Mouse (Mus musculus) MEL (cell line): Measurements from ENCODE around the gene Ptma. TPM values are rescaled to one million over a fixed set of nuclear protein-coding genes. Genes with fewer than 3 reads are reported as not detected.

Source experiments
- DNase-seq: peaks from one replicate; pipeline ENCODE4 v3.0.0; 2011; ENCODE audit warnings: low read depth, low spot score
- H3K27ac ChIP-seq: 2 replicates; pipeline ENCODE4 v1.5.1; 2012; ENCODE audit warnings: low read depth, mild to moderate bottlenecking, control low read depth, low read length, moderate library complexity; ENCODE audit not compliant: control insufficient read depth
- H3K27me3 ChIP-seq, 2 experiments: fragments of 150-350 bp in 1 of 2; sonication (generic) in 1 of 2; 2 replicates each; pipeline ENCODE4 v1.6.1; 2012; ENCODE audit warnings: low read length in 2 of 2, mild to moderate bottlenecking in 2 of 2, improper control_type of control experiment in 1 of 2, moderate library complexity in 1 of 2; ENCODE audit not compliant: insufficient read depth in 2 of 2, control insufficient read depth in 1 of 2
- H3K36me3 ChIP-seq, 2 experiments: 2 replicates each; pipeline ENCODE4 v1.6.1; 2012 to 2014; ENCODE audit warnings: low read length in 2 of 2, improper control_type of control experiment in 1 of 2, inconsistent platforms in 1 of 2, mild to moderate bottlenecking in 1 of 2; ENCODE audit not compliant: insufficient read depth in 2 of 2, control insufficient read depth in 1 of 2
- H3K4me1 ChIP-seq, 2 experiments: fragments of 150-350 bp in 1 of 2; sonication (generic) in 1 of 2; 2 replicates each; pipeline ENCODE4 v1.6.1; 2012; ENCODE audit warnings: low read length in 2 of 2, improper control_type of control experiment in 1 of 2, mild to moderate bottlenecking in 1 of 2; ENCODE audit not compliant: insufficient read depth in 2 of 2, control insufficient read depth in 1 of 2
- H3K4me3 ChIP-seq, 2 experiments: fragments of 150-350 bp in 1 of 2; sonication (generic) in 1 of 2; 2 replicates each; pipeline ENCODE4 v1.5.1; 2012; ENCODE audit warnings: low read depth in 2 of 2, low read length in 2 of 2, mild to moderate bottlenecking in 2 of 2, moderate library complexity in 2 of 2, control low read depth in 1 of 2, improper control_type of control experiment in 1 of 2; ENCODE audit not compliant: control insufficient read depth in 1 of 2, insufficient read depth in 1 of 2
- H3K79me2 ChIP-seq: 2 replicates; pipeline ENCODE4 v1.6.1; 2012; ENCODE audit warnings: mild to moderate bottlenecking, low read length, moderate library complexity; ENCODE audit not compliant: control insufficient read depth, poor library complexity, insufficient read depth
- H3K9ac ChIP-seq: 2 replicates; pipeline ENCODE4 v1.6.1; 2012; ENCODE audit warnings: low read depth, mild to moderate bottlenecking, control low read depth, low read length, moderate library complexity; ENCODE audit not compliant: control insufficient read depth, poor library complexity, severe bottlenecking
- H3K9me3 ChIP-seq: fragments of 150-350 bp; sonication (generic); replicated peaks from 2 replicates; pipeline ENCODE4 v1.6.1; 2012; ENCODE audit warnings: mild to moderate bottlenecking, low read length, improper control_type of control experiment, moderate library complexity; ENCODE audit not compliant: insufficient read depth
- CHD1 ChIP-seq: IDR thresholded peaks from 2 replicates; pipeline ENCODE4 v1.6.1; 2012; ENCODE audit warnings: low read depth, mild to moderate bottlenecking, inconsistent platforms, low read length, improper control_type of control experiment
- E2F4 ChIP-seq: IDR thresholded peaks from 2 replicates; pipeline ENCODE4 v1.6.1; 2011; ENCODE audit warnings: low read depth, low read length, improper control_type of control experiment, borderline replicate concordance
- ELF1 ChIP-seq: IDR thresholded peaks from 2 replicates; pipeline ENCODE4 v1.6.1; 2014; ENCODE audit warnings: low read depth, mild to moderate bottlenecking, inconsistent platforms, low read length, improper control_type of control experiment, moderate library complexity
- EP300 ChIP-seq, 2 experiments: IDR thresholded peaks; 2 replicates each; pipeline ENCODE4 v1.6.1; 2011; ENCODE audit warnings: improper control_type of control experiment in 2 of 2, low read length in 2 of 2, low read depth in 1 of 2, mild to moderate bottlenecking in 1 of 2
- ETS1 ChIP-seq: IDR thresholded peaks from 2 replicates; pipeline ENCODE4 v1.6.1; 2012; ENCODE audit warnings: low read depth, mild to moderate bottlenecking, inconsistent platforms, low read length, improper control_type of control experiment, moderate library complexity
- GABPA ChIP-seq: IDR thresholded peaks from 2 replicates; pipeline ENCODE4 v1.6.1; 2012; ENCODE audit warnings: low read depth, mild to moderate bottlenecking, inconsistent platforms, low read length, improper control_type of control experiment, moderate library complexity
- GATA1 ChIP-seq: IDR thresholded peaks from 2 replicates; pipeline ENCODE4 v1.6.1; 2011; ENCODE audit warnings: low read depth, low read length, improper control_type of control experiment
- HCFC1 ChIP-seq: IDR thresholded peaks from 2 replicates; pipeline ENCODE4 v1.6.1; 2012; ENCODE audit warnings: low read depth, mild to moderate bottlenecking, inconsistent platforms, low read length, improper control_type of control experiment, moderate library complexity
- MAFK ChIP-seq: IDR thresholded peaks from 2 replicates; pipeline ENCODE4 v1.6.1; 2011; ENCODE audit warnings: low read depth, mild to moderate bottlenecking, low read length, improper control_type of control experiment, borderline replicate concordance
- MXI1 ChIP-seq: IDR thresholded peaks from 2 replicates; pipeline ENCODE4 v1.6.1; 2011; ENCODE audit warnings: mild to moderate bottlenecking, low read depth, low read length, improper control_type of control experiment
- MYC ChIP-seq: IDR thresholded peaks from 2 replicates; pipeline ENCODE4 v1.6.1; 2011; ENCODE audit warnings: low read depth, mild to moderate bottlenecking, low read length, improper control_type of control experiment, moderate library complexity
- NELFE ChIP-seq: IDR thresholded peaks from 2 replicates; pipeline ENCODE4 v1.6.1; 2011; ENCODE audit warnings: low read depth, low read length, improper control_type of control experiment
- NRF1 ChIP-seq: IDR thresholded peaks from 2 replicates; pipeline ENCODE4 v1.6.1; 2014; ENCODE audit warnings: low read depth, mild to moderate bottlenecking, inconsistent platforms, low read length, improper control_type of control experiment, moderate library complexity; ENCODE audit not compliant: poor library complexity, insufficient read depth, severe bottlenecking
- POLR2A ChIP-seq, 2 experiments: IDR thresholded peaks; 2 replicates each; pipeline ENCODE4 v1.6.1; 2011 to 2012; ENCODE audit warnings: low read length in 2 of 2, mild to moderate bottlenecking in 2 of 2, control low read depth in 1 of 2, improper control_type of control experiment in 1 of 2, low read depth in 1 of 2, moderate library complexity in 1 of 2; ENCODE audit not compliant: control insufficient read depth in 1 of 2, insufficient read depth in 1 of 2, poor library complexity in 1 of 2
- POLR2AphosphoS2 ChIP-seq: IDR thresholded peaks from 2 replicates; pipeline ENCODE4 v1.6.1; 2011; ENCODE audit warnings: low read length, improper control_type of control experiment
- POLR2AphosphoS5 ChIP-seq: IDR thresholded peaks from 2 replicates; pipeline ENCODE4 v1.6.1; 2012; ENCODE audit warnings: low read depth, borderline replicate concordance, mild to moderate bottlenecking, inconsistent platforms, low read length, moderate library complexity, mixed read lengths
- RAD21 ChIP-seq: IDR thresholded peaks from 2 replicates; pipeline ENCODE4 v1.6.1; 2011; ENCODE audit warnings: mild to moderate bottlenecking, low read depth, low read length, improper control_type of control experiment
- RCOR1 ChIP-seq: IDR thresholded peaks from 2 replicates; pipeline ENCODE4 v1.6.1; 2012; ENCODE audit warnings: low read depth, mild to moderate bottlenecking, inconsistent platforms, low read length, improper control_type of control experiment
- SIN3A ChIP-seq: IDR thresholded peaks from 2 replicates; pipeline ENCODE4 v1.6.1; 2012; ENCODE audit warnings: low read length, improper control_type of control experiment, inconsistent platforms
- TAL1 ChIP-seq: IDR thresholded peaks from 2 replicates; pipeline ENCODE4 v1.6.1; 2012; ENCODE audit warnings: mild to moderate bottlenecking, inconsistent platforms, low read length, moderate library complexity, mixed read lengths
- UBTF ChIP-seq: IDR thresholded peaks from 2 replicates; pipeline ENCODE4 v1.6.1; 2012; ENCODE audit warnings: low read depth, mild to moderate bottlenecking, inconsistent platforms, low read length, improper control_type of control experiment, moderate library complexity, borderline replicate concordance; ENCODE audit not compliant: insufficient read depth
- USF1 ChIP-seq: IDR thresholded peaks from 2 replicates; pipeline ENCODE4 v1.6.1; 2014; ENCODE audit warnings: low read depth, mild to moderate bottlenecking, inconsistent platforms, low read length, improper control_type of control experiment, moderate library complexity
- USF2 ChIP-seq, 2 experiments: IDR thresholded peaks; 2 replicates each; pipeline ENCODE4 v1.6.1; 2011 to 2012; ENCODE audit warnings: improper control_type of control experiment in 2 of 2, low read length in 2 of 2, borderline replicate concordance in 1 of 2, inconsistent platforms in 1 of 2, low read depth in 1 of 2, mild to moderate bottlenecking in 1 of 2; ENCODE audit not compliant: insufficient read depth in 1 of 2
- ZC3H11A ChIP-seq: IDR thresholded peaks from 2 replicates; pipeline ENCODE4 v1.6.1; 2012; ENCODE audit warnings: low read depth, mild to moderate bottlenecking, inconsistent platforms, low read length, improper control_type of control experiment
- ZKSCAN1 ChIP-seq: IDR thresholded peaks from 2 replicates; pipeline ENCODE4 v1.6.1; 2012; ENCODE audit warnings: low read depth, mild to moderate bottlenecking, inconsistent platforms, low read length, improper control_type of control experiment, moderate library complexity
- ZMIZ1 ChIP-seq: IDR thresholded peaks from 2 replicates; pipeline ENCODE4 v1.6.1; 2012; ENCODE audit warnings: low read depth, mild to moderate bottlenecking, inconsistent platforms, low read length, improper control_type of control experiment, moderate library complexity
- ZNF384 ChIP-seq: IDR thresholded peaks from 2 replicates; pipeline ENCODE4 v1.6.1; 2012; ENCODE audit warnings: low read depth, mild to moderate bottlenecking, inconsistent platforms, low read length, improper control_type of control experiment
- polyA plus RNA-seq, 2 experiments: library from polyadenylated mRNA; stranded (reverse) in 1 of 2; unstranded in 1 of 2; fragments of >175 nt in 1 of 2; fragments of >200 nt in 1 of 2; gene quantifications; 2 replicates each; pipeline versions ENCODE4 v1.2.1 to v1.2.4; 2012; ENCODE audit warnings: low replicate concordance in 2 of 2, low read depth in 1 of 2; ENCODE audit not compliant: insufficient read length in 2 of 2, insufficient read depth in 1 of 2, missing spikeins in 1 of 2
- total RNA-seq: library from RNA; depleted of rRNA; stranded (reverse); fragments of 300-350 nt; gene quantifications from 2 replicates; pipeline ENCODE4 v1.2.3, GENCODE M21; 2012

The Ptma gene
- total and polyA plus RNA-seq, 3 experiments, result 2,419 to 4,891 (median 3,309) TPM

DNA sequence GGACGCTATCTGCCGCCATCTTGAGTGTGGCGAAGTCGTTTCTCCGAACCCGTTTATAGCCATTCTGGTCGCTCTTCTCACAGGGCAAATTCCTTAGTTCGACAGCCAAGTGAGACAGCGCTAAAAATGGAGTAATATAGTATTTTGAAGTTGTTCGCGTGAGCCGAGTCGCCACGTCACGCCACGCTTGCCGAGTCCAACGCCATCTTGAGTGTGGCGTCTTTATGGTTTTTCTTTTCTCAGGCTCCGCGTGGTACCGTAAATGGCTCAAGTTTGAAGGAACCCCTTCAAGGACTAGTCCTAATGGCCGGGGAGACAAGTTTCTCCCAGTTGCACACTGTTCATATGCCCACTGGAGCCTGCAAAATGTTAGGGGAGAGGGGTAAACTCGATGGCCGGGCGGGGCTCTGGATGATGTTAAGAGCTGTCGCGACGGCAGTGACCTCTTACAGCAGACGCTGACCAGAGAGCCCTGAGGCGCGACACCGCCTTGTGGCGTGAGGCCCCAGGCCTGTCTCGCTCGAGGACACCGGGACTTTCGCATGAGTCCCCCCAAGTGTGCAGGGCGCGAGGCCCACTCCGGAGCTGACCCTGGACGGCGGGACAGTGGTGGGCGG lies 919 bp upstream of the Ptma start (continued):
- TF ChIP-seq E2F4, result peak; percentile 15; the same call in 1 of the 2 replicates
- peak; percentile 58; the same call in 1 of the 2 replicates for TF ChIP-seq POLR2AphosphoS2
- TF ChIP-seq ZKSCAN1, result no peak

DNA sequence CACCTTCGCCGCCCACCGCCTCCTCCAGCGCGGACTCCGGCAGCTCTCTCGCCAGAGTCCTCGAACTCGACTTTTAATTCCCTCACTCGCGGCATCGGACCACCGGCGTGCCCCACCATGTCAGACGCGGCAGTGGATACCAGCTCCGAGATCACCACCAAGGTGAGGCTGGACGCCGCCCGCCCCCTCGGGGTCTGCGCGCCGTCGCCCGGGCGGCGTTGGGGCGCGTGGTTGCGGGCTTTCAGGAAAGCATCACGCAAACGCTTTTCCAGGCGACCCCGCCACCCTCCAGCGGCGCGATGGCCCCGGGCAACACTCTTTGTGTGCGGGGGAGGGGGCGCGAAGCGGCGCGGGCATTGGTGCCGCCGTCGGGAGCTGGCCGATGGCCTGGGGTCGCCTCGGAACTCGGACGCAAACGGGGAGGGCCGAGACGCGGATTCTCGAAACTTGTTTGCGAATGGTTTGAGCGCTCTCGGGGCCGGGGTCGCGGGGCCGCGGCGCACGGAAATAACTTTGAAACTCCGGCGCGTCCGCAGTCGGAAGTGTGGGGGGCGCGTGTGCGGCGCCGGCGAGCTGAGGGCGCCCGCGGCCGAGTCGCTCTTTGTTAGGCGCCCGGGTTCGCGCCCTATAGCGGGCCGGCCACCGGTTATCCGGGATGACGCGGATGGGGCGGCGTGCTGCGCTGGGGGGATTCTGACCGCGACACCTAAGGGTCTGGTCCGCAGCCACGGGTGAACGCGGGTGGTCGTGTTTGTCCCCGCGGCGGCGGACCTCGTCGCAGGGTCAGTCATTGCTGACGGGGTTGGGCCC lies 468 bp downstream of the Ptma start:
- H3K36me3 ChIP-seq, result peaks cover 2 to 26% of the 10 kb centered on the region in 2 experiments
- peak; percentile 25 for TF ChIP-seq SIN3A
- no peak for TF ChIP-seq ZNF384
- TF ChIP-seq POLR2AphosphoS2, result peak; percentile 68; the same call in 1 of the 2 replicates
- TF ChIP-seq HCFC1, result 0 out of 2 replicates have a peak, but pooled peaks have one; percentile 24
- 0 out of 2 replicates have a peak, but pooled peaks have one; percentile 22 for TF ChIP-seq UBTF
- no peak for TF ChIP-seq RCOR1
- TF ChIP-seq E2F4, result no peak
- TF ChIP-seq MAFK, result no peak
- no peak for TF ChIP-seq ZKSCAN1
- peak; percentile 46; the same call in 1 of the 2 replicates for TF ChIP-seq CHD1
- TF ChIP-seq NRF1, result no peak
- peak; percentile 96 for TF ChIP-seq NELFE
- TF ChIP-seq GATA1, result no peak
- no peak for TF ChIP-seq ELF1
- TF ChIP-seq USF1, result no peak
- peak; percentile 7; the same call in 1 of the 2 replicates for TF ChIP-seq ZMIZ1
- TF ChIP-seq ZC3H11A, result no peak
- TF ChIP-seq MYC, result no peak
- TF ChIP-seq USF2 (IDR thresholded peaks at IDR 0.05; ENCODE audit: borderline replicate concordance in 1 of 2, insufficient read depth in 1 of 2, low read depth in 1 of 2, low read length in 2 of 2), result no peak
- no peak for TF ChIP-seq TAL1
- TF ChIP-seq POLR2AphosphoS5, result no peak
- no peak for TF ChIP-seq GABPA
- TF ChIP-seq MXI1, result peak; percentile 9
- no peak for TF ChIP-seq ETS1
- 0 out of 4 replicates have a peak, but pooled peaks of 1 of the 2 experiments have one; percentile 16 for TF ChIP-seq EP300 (IDR thresholded peaks at IDR 0.05; ENCODE audit: low read depth in 1 of 2, low read length in 2 of 2)
- no peak for TF ChIP-seq RAD21
- peak; percentile 69 to 97; a peak in 3 of 4 replicates for TF ChIP-seq POLR2A (IDR thresholded peaks at IDR 0.05; ENCODE audit: control insufficient read depth in 1 of 2, insufficient read depth in 1 of 2, low read depth in 1 of 2, low read length in 2 of 2, poor library complexity in 1 of 2)
- H3K27me3 ChIP-seq, result no peaks in the 10 kb centered on the region
- DNase-seq, result peak; percentile 47
- peaks cover 42% of the 10 kb centered on the region for H3K79me2 ChIP-seq
- peaks cover 3 to 27% of the 10 kb centered on the region in 2 experiments; a peak in 3 of 4 replicates for H3K4me1 ChIP-seq
- no peaks in the 10 kb centered on the region for H3K9me3 ChIP-seq
- peak overlapping the region; percentile 89 for H3K27ac ChIP-seq
- peak overlapping the region; percentile 67 to 96 for H3K4me3 ChIP-seq
- H3K9ac ChIP-seq, result peak overlapping the region; percentile 98
